Mouse (Mus musculus) gastrocnemius, postnatal 36 days (tissue): ENCODE measurements at regions not wholly inside any gene's neighbourhood (a gene's known extent, or its start where the extent isn't known, plus 50 kb on each side); places are given as distances from the start of the nearest gene placed in this dataset.

Experiments
- DNase-seq, 2 experiments: peaks; one replicate each; pipeline ENCODE4 v3.0.0; 2022
- intact Hi-C: fragments of 180-260 bp; cut with DNase I; formaldehyde crosslinking; loops from one replicate; pipeline ENCODE4 v1.15.1; 2025

- DNase-seq, result no peak
- intact Hi-C loops, result no loop called here
These were observed 209.7 kb downstream of the Igsf11 start for GRCm38 (mm10) chr16:39102151-39102550.

DNA sequence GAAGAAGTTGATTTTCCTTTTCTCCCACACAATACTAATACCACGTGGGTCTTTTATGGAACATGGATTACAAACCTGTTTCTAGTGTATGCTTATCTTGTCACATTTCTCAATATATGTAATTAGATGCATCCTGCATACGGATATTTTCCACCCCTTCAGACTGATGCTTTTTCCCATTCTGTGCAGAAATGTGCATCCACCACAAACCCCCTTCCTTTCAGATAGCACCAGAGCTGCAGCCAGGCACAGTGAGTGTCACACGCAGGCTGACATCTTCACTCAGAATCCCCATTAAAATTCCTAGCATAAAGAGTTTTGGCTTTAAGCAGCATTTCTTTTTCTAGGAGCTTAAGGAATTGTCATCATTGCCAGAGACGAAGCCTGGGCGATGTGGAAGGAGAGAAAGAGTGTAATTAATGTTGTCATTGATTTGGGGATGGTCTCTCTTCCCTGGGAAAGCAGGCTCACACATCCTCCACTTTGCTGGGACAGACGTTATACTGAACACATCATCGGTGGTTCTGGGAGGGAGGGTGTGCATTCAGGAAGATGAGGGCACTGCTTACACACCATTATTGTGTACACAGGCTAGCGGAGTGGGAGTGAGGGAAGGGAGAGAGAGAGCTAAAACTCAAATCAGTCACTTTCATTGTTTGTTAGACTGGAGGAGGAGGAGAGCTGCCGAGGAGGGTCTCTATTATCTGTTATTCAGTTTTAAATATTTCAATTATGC lies 211.1 kb downstream of the Igsf11 start:
- intact Hi-C loops, result no loop called here
- DNase-seq, result no peak

GRCm38 (mm10) chr16:39109383-39110033 lies 217.0 kb downstream of the Igsf11 start:
- no peak for DNase-seq
- intact Hi-C loops, result loop anchor here (1.0 kb wide), 1 partner anchor 78 kb away; no protein-coding TSS in a partner anchor

DNA sequence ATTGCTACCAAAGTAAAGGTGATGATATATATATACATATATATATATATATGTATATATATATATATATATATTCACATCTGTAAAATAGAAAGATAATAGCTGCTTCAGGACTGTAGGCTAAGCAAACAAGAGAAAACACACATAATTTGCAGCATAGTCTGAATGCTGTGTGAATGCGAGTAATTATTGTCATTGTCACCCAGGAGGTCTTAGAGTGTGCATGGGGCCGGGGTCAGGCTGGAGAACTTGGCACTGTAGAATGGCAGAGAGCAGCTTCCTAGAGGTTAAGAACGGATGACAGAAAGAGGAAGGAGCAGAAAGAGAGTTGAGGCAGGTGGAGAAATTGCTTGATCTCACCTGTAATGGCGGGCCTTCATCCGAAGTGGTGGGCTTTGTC lies 217.6 kb downstream of the Igsf11 start:
- intact Hi-C loops, result no loop called here
- no peak for DNase-seq

DNA sequence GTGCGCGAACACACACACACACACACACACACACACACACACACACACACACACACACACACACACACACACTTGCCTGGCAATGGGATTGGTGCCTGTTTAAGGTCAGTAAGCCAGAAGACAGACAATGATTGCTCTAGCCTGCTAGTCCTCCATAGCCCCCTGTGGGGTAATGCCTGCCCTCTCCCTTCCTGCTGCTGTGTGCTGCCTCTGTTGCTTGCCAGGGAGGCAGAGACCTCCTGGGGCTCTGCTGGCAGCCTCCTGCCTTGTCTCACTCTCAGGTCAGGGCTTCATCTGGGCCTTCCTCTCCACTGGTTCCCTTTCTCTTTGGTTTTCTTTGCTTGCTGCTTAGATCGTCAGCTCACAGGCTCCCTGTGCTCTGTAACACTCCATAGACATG lies 225.6 kb downstream of the Igsf11 start:
- no peak for DNase-seq
- intact Hi-C loops, result no loop called here

DNA sequence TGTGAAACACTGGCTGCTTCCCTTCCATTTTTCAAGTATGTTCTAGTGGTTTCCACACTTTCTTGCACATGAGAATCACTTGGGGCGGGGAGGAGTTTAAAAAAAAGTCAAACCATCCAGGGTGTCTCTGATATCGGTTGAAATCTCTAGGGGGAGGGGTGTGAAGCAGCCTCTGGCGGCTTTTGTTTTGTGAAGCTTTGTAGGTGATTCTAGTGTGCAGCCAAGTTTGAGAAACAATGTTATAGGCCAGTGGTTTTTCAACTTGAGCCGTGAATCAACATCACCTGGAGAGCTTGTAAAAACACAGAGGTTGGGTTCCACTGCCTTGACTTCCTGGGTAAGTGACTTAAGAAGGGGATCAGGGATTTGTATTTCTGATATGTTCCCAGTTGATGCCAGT lies 227.3 kb downstream of the Igsf11 start:
- intact Hi-C loops, result no loop called here
- no peak for DNase-seq

DNA sequence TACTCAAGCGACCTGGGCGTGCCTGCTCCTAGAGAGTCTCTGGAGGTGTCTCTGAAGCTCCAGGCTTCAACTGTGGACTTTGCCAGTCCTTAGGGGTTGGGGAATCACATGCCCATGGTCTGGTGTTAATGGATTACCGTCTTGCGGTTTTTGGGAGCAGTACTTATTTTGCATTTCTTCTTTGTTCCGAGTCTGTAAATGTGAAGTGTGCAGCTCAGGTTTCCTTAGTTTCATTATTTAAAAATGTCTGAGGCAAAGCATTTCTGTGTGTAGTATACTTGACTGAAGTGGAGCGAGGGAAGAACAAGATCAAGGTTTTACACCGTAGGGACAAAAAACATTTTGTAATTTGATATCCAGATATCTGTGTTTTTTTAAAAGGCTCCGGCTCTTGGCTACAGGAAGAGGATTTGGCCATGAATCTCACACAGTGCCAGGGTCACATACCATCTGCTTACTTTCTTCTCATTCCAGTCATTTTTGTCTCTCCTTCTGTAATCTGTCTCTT lies 231.0 kb downstream of the Igsf11 start:
- no peak for DNase-seq
- intact Hi-C loops, result no loop called here

- no peak for DNase-seq
- intact Hi-C loops, result no loop called here
These were observed 240.0 kb downstream of the Igsf11 start for GRCm38 (mm10) chr16:39132459-39132858.

- no peak for DNase-seq
- intact Hi-C loops, result no loop called here
These were observed 243.3 kb downstream of the Igsf11 start for GRCm38 (mm10) chr16:39135777-39136176.

- intact Hi-C loops, result no loop called here
- no peak for DNase-seq
These were observed 254.7 kb downstream of the Igsf11 start for GRCm38 (mm10) chr16:39147151-39147550.

- DNase-seq, result no peak
These were observed 259.2 kb downstream of the Igsf11 start for GRCm38 (mm10) chr16:39151325-39152318.

GRCm38 (mm10) chr16:39158893-39159292 lies 266.4 kb downstream of the Igsf11 start:
- intact Hi-C loops, result no loop called here
- no peak for DNase-seq

More at GRCm38 (mm10) chr16:39151325-39152318, 259.2 kb downstream of the Igsf11 start:
- intact Hi-C loops, result no loop called here

GRCm38 (mm10) chr16:39159725-39160124 lies 267.3 kb downstream of the Igsf11 start:
- intact Hi-C loops, result no loop called here
- no peak for DNase-seq

GRCm38 (mm10) chr16:39162684-39163083 lies 270.2 kb downstream of the Igsf11 start:
- no peak for DNase-seq
- intact Hi-C loops, result no loop called here

- intact Hi-C loops, result no loop called here
These were observed 299.4 kb downstream of the Igsf11 start for GRCm38 (mm10) chr16:39191861-39192260.

DNA sequence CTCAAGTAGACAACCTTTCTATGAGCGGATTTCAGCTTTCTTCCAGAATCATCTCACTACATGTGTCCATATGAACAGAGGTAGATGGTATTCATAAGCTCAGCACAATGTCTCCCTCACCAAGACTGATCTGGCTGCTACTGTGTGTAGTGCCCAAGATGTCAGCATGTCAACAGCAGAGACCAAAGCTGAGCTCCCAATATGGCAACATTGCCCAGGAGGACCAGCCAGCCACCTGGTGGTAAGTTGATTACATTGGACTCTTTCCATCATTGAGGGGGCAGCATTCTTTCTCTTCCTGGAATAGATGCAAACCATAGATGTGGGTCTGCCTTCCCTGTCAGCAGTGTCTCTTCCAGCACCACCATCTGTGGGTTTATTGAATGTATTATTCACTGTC lies 303.0 kb downstream of the Igsf11 start:
- no peak for DNase-seq
- intact Hi-C loops, result no loop called here

More at GRCm38 (mm10) chr16:39191861-39192260, 299.4 kb downstream of the Igsf11 start:
- DNase-seq, result no peak

- intact Hi-C loops, result no loop called here
These were observed 304.4 kb downstream of the Igsf11 start for GRCm38 (mm10) chr16:39196896-39197295.

GRCm38 (mm10) chr16:39223551-39223950 lies 331.1 kb downstream of the Igsf11 start:
- intact Hi-C loops, result no loop called here
- no peak for DNase-seq

More at GRCm38 (mm10) chr16:39196896-39197295, 304.4 kb downstream of the Igsf11 start:
- DNase-seq, result no peak

GRCm38 (mm10) chr16:39229501-39229900 lies 337.0 kb downstream of the Igsf11 start:
- intact Hi-C loops, result no loop called here
- no peak for DNase-seq

DNA sequence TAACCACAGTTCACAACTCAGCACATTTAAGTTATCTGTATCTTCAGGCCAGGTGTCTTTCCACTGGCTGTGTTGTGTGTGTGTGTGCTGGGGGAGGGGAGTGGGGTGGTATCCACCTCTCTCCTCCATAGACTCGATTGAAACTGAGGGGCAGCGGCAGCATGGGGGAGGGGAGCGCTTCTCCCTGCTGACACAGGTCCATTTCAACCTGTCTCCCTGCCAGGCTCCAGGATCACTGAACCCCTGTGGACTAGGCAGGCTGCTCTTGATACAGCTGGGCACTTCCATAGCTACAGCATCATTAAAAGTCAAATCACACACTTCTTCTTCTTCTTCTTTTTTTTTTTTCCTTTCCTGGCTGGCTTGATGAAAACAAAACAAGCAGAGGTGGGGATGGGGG lies 338.0 kb downstream of the Igsf11 start:
- DNase-seq, result no peak
- intact Hi-C loops, result no loop called here

DNA sequence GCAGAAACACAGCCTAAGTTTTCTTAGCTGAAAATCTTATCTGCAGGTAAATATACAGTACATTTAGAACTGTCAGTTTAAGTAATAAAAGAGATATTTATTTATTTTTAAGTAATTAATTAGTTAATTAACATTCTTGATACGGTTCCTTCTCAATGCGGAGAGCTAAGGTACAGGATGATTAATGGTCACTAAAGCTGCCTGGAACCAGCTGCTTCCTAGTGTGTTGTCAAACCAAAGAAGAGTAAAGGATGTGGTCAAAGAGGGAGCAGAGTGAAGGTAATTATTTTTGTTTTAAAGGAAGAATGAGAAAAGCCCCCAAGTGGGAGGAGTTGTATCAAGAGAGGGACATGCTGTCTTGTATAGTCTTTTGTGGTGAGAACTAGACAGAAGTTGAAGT lies 341.8 kb downstream of the Igsf11 start:
- intact Hi-C loops, result no loop called here
- no peak for DNase-seq
